Mouse (Mus musculus) ES-E14 (cell line): ENCODE data around the gene Usp29.

Experiments used
- MAFK ChIP-seq: IDR thresholded peaks from 2 replicates; pipeline ENCODE4 v1.6.1; 2014; ENCODE audit warnings: mild to moderate bottlenecking, low read depth, low read length, inconsistent platforms; ENCODE audit not compliant: insufficient read depth
- ZC3H11A ChIP-seq: IDR thresholded peaks from 2 replicates; pipeline ENCODE4 v1.6.1; 2012; ENCODE audit warnings: low read depth, mild to moderate bottlenecking, inconsistent platforms, low read length, borderline replicate concordance

GRCm38 (mm10) chr7:6958574-6958973 lies 228.2 kb downstream of the Usp29 start:
- TF ChIP-seq MAFK, result no peak
- TF ChIP-seq ZC3H11A, result peak; percentile 59; the same call in 1 of the 2 replicates
